Mouse (Mus musculus): ENCODE measurements around the gene Fam126b.
A peak's percentile ranks its signal among the peaks of the same experiment; 100 is the strongest.
"Not testable (repeated sequence)": the region's sequence is repeated elsewhere in the genome, so short reads cannot be mapped to it uniquely, and the experiment has no call there.

The Fam126b gene

DNA sequence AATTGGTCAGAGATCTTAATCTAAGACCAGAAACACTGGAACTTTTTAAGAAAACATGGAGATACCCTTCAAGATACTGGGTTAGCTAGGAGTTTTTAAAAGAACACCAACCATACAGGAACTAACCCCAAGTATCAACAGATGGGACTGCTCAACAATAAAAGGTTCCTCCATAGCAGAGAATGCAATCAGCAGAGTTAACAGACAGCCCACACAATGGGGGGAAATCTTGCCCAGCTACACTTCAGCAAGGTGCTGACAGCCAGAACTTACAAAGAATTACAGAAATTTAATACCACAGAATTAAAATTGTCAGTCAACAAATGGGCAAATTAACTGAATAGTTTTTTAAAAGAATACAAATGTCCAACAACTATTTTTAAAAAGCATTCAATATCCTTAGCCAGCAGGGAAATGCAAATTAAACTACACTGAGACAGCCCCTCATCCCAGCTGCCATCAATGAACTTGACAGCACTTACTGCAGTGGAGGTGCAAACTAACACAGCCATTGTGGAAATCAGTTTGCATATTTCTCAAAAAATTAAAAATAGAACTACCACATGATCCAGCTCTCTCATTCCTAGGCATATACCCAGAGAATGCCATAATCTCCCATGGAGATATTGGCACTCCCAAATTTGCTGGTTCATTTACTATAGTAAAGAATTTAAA, 17.5 kb downstream of the Fam126b start:
- DNase-seq (ENCODE audit: low spot score) = no peak

GRCm38 (mm10) chr1:58566621-58567020, 19.5 kb downstream of the Fam126b start:
- no peak for DNase-seq (ENCODE audit: low spot score)

DNA sequence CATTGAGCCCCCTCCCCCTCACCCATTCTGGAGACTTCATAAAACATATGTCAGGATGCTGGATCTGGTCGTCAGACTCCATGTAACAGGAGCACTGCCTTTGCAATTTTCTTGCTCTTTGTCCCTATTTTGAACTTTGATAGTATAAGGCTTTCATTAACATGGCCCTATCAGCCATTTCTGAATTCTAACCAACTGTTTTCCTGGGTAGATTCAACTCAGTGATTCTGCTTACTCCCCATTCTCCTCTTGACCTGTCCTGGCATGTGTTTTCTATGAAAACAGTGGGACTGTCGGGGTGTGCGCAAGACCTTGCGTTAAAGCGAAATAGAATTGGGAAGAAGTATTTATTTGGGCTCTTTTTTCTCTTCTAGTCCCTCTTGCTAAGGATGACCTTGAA, 21.1 kb downstream of the Fam126b start:
- no peak for DNase-seq (ENCODE audit: low spot score)

GRCm38 (mm10) chr1:58562455-58562854, 23.7 kb downstream of the Fam126b start:
- DNase-seq (ENCODE audit: low spot score) = peak; percentile 56

DNA sequence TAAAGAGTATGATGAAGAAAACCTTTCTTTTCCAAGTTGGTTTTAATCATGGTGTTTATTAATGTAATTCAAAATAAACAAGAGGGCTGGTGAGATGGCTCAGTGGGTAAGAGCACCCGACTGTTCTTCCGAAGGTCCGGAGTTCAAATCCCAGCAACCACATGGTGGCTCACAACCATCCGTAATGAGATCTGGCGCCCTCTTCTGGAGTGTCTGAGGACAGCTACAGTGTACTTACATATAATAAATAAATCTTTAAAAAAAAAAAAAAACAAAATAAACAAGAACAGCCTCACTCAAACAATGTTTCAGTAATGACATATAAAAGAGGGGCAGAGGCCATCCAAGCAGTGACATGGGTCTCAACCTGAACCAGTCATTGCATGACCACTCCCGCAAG, 25.8 kb downstream of the Fam126b start:
- DNase-seq (ENCODE audit: low spot score) = not testable (repeated sequence)

- DNase-seq (ENCODE audit: low spot score) = no peak
These were observed 44.7 kb downstream of the Fam126b start for GRCm38 (mm10) chr1:58541386-58541785.

- DNase-seq (ENCODE audit: low spot score) = peak; percentile 10
These were observed 78.9 kb downstream of the Fam126b start for GRCm38 (mm10) chr1:58507249-58507648.

GRCm38 (mm10) chr1:58504577-58505254, 81.4 kb downstream of the Fam126b start, which contains the start of gene Orc2:
Gene Orc2, minus strand, starts transcription at chr1:58505109.
- DNase-seq (ENCODE audit: low spot score) = peak; percentile 95

GRCm38 (mm10) chr1:58503793-58504370, 82.2 kb downstream of the Fam126b start:
- DNase-seq (ENCODE audit: low spot score) = no peak

GRCm38 (mm10) chr1:58503134-58503533, 83.0 kb downstream of the Fam126b start:
- DNase-seq (ENCODE audit: low spot score) = no peak

- DNase-seq (ENCODE audit: low spot score) = no peak
These were observed 87.4 kb downstream of the Fam126b start for GRCm38 (mm10) chr1:58498758-58499157.

DNA sequence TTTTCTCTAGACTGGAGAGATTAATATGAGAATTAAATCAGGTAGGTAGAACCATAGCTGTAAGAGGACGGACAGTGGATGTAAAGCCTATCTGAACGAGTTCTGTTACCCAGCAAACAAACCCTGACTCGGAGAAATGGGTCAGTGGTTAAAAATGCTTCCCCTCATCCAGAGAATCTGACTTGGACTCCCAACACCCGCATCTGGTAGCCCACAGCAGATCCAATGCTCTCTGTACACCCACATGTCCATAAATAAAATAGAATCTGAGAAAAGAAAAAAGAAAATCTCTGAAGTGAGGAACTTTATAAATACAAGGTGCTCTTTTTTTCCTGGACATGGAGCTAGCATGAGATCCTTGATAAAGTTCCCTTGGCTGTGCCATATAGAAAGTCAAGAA, 88.4 kb downstream of the Fam126b start:
- no peak for DNase-seq (ENCODE audit: low spot score)

DNA sequence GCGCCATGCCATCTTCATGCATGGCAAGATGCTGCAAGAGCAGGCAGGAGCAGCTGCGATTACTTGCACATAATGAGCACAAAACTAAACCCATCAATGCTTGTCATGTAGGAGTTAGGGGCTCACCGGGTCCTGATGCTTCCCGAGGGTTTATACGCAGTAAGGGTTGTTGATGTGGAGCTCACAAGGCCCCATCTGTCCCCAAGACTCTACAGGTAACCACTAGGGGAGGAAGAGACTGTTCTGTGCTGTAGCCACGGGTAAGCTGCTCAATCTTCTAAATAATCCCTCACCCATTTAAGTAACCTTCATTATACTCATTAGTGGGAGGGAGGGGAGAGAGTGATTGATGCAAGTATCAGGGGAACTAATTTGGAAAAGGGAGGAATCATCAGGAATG, 90.5 kb downstream of the Fam126b start:
- DNase-seq (ENCODE audit: low spot score) = no peak

DNA sequence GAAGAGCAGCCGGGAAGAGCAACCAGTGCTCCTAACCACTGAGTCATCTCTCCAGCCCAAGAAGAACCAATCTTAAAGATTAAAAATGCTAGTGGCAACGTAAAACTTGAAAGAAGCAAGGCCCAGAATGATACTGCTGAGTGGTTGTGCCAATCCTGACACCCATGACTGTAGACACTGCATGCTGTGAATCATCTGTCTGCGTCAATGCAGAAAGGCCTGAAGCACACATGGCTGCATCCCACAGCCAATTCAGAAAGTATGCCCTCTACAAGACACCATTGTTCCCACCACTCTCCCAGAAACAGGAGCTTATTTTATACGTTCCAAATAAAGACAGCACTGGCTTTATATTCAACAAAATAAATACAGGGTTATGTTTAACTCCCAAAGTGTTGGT, 103.5 kb downstream of the Fam126b start:
- no peak for DNase-seq (ENCODE audit: low spot score)

GRCm38 (mm10) chr1:58475662-58476061, 110.5 kb downstream of the Fam126b start:
- DNase-seq (ENCODE audit: low spot score) = no peak
